Mouse (Mus musculus) liver, adult (tissue): ENCODE results near the gene Fgfbp3.

Experiments used
- GATA4 ChIP-seq: IDR thresholded peaks from 2 replicates; pipeline ENCODE4 v1.6.1; 2014; ENCODE audit warnings: mild to moderate bottlenecking, low read length; ENCODE audit not compliant: insufficient replicate concordance

Gene Fgfbp3

GRCm38 (mm10) chr19:36919466-36919865 is at the start of gene Fgfbp3:
Gene Fgfbp3 (minus strand): TSS chr19:36919615.
- TF ChIP-seq GATA4: no peak

- no peak for TF ChIP-seq GATA4
These were observed 41.9 kb upstream of the Fgfbp3 start for GRCm38 (mm10) chr19:36961320-36961719.

GRCm38 (mm10) chr19:36958331-36958730 is 38.9 kb upstream of the Fgfbp3 start:
- no peak for TF ChIP-seq GATA4

GRCm38 (mm10) chr19:36953637-36954206 is 34.3 kb upstream of the Fgfbp3 start:
- no peak for TF ChIP-seq GATA4

- TF ChIP-seq GATA4: no peak
These were observed 20.6 kb upstream of the Fgfbp3 start for GRCm38 (mm10) chr19:36940064-36940463.

GRCm38 (mm10) chr19:36938008-36938407 is 18.6 kb upstream of the Fgfbp3 start:
- TF ChIP-seq GATA4: no peak

- TF ChIP-seq GATA4: no peak
These were observed 16.9 kb upstream of the Fgfbp3 start for GRCm38 (mm10) chr19:36936285-36936684.

GRCm38 (mm10) chr19:36932613-36933012 is 13.2 kb upstream of the Fgfbp3 start:
- TF ChIP-seq GATA4: no peak

- TF ChIP-seq GATA4: no peak
These were observed 12.7 kb upstream of the Fgfbp3 start for GRCm38 (mm10) chr19:36932097-36932496.

- TF ChIP-seq GATA4: no peak
These were observed 10.4 kb upstream of the Fgfbp3 start for GRCm38 (mm10) chr19:36929816-36930215.

GRCm38 (mm10) chr19:36927800-36928361 is 8.5 kb upstream of the Fgfbp3 start:
- no peak for TF ChIP-seq GATA4

GRCm38 (mm10) chr19:36926553-36927236 is 7.3 kb upstream of the Fgfbp3 start:
- no peak for TF ChIP-seq GATA4

GRCm38 (mm10) chr19:36925671-36926552 is 6.5 kb upstream of the Fgfbp3 start, which contains the start of gene Btaf1:
Gene Btaf1 (plus strand): TSS chr19:36926079.
- no peak for TF ChIP-seq GATA4

GRCm38 (mm10) chr19:36922936-36923335 is 3.5 kb upstream of the Fgfbp3 start:
- no peak for TF ChIP-seq GATA4

GRCm38 (mm10) chr19:36922015-36922414 is 2.6 kb upstream of the Fgfbp3 start:
- no peak for TF ChIP-seq GATA4
